Mouse (Mus musculus): ENCODE data around the gene Setd1a. TPM values are rescaled to one million over a fixed set of nuclear protein-coding genes. Genes with fewer than 3 reads are reported as not detected.

Gene Setd1a
- total and polyA plus RNA-seq, 2 experiments from 2014 or later, result 16.0 to 17.8 TPM

DNA sequence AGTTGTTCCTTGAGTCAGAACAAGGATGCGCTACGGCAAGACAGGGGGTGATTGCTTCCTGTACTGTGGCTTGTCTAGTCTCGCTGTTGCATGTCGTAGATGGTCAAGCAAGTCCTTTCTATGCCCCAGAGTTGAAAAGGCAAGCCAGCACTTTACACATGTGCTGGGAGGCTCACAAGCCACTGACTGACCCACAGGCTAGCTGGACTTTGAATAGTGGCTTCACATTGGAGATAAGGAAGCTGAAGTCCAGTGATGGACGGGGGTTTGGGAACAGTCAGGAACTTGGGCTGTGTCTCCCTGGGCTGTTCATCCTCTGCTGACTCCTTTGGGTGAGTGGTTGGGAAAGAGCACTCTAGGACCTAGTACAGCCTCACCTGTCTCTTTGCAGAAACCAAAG is 24.9 kb upstream of the Setd1a start:
- 90% methylated on average over 5 of the region's 5 CpGs for WGBS
- TF ChIP-seq CTCF (IDR thresholded peaks at IDR 0.05; ENCODE audit: low read depth), result no peak
- Histone ChIP-seq H3K9ac (replicated peaks; ENCODE audit: low read length) (no peak overlapping the region), H3K36me3 (ENCODE audit: insufficient read depth, low read length) (peaks cover 62% of the 10 kb centered on the region), H3K27me3 (ENCODE audit: insufficient read depth, low read length) (no peaks in the 10 kb centered on the region), H3K4me1 (ENCODE audit: insufficient read depth, low read length) (no peaks in the 10 kb centered on the region), H3K27ac (no peak overlapping the region), H3K4me3 (ENCODE audit: low read length) (no peak overlapping the region), H3K4me2 (ENCODE audit: low read depth, low read length) (no peak overlapping the region), H3K9me3 (ENCODE audit: low read length) (no peaks in the 10 kb centered on the region)
- DNase-seq (ENCODE audit: low spot score) (no peak), ATAC-seq (no peak)

DNA sequence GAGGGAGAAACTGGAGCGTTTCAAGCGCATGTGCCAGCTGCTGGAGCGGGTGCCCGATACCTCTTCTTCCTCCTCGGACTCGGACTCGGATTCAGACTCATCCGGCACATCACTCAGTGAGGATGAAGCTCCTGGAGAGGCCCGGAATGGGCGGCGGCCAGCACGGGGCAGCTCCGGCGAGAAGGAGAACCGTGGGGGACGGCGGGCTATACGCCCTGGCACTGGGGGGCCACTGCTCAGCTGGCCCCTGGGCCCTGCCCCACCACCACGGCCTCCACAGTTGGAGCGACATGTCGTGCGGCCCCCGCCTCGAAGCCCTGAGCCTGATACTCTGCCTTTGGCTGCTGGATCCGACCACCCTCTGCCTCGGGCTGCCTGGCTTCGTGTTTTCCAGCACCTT is 24.4 kb upstream of the Setd1a start:
- no peak overlapping the region for H3K9ac ChIP-seq (replicated peaks; ENCODE audit: low read length)
- ATAC-seq, result no peak
- 93% methylated on average over 27 of the region's 27 CpGs for WGBS

DNA sequence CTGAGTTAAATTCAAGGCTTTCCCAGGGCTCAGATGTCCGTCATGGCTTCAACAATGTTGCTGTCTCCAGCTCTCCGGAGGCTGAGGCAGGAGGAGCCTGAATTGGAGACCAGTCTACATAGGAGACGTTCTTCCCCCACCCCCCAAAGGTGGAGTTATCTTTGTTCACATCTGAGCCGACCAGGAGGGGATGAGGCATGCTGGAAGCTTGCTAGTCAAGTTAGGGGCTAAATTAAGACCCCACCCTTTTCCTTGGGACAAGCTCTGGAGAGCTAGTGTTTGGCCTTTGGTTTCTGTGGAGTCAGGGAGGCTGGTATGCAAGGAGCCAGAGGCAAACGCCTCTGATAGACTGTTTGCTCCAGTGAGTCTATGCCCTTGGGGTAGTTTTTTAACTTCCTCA is 23.3 kb upstream of the Setd1a start:
- no peaks in the 10 kb centered on the region for H3K4me1 ChIP-seq (ENCODE audit: insufficient read depth, low read length)
- peaks cover 62% of the 10 kb centered on the region for H3K36me3 ChIP-seq (ENCODE audit: insufficient read depth, low read length)
- H3K27me3 ChIP-seq (ENCODE audit: insufficient read depth, low read length), result no peaks in the 10 kb centered on the region
- H3K4me3 ChIP-seq (ENCODE audit: low read length), result no peak overlapping the region
- ATAC-seq (no peak), DNase-seq (ENCODE audit: low spot score) (no peak)
- 75% methylated on average over 5 of the region's 5 CpGs for WGBS
- no peak overlapping the region for H3K27ac ChIP-seq
- no peak overlapping the region for H3K4me2 ChIP-seq (ENCODE audit: low read depth, low read length)
- H3K9me3 ChIP-seq (ENCODE audit: low read length), result no peaks in the 10 kb centered on the region
- no peak overlapping the region for H3K9ac ChIP-seq (replicated peaks; ENCODE audit: low read length)
- TF ChIP-seq CTCF (IDR thresholded peaks at IDR 0.05; ENCODE audit: low read depth), result no peak

More for the DNA sequence above, 24.4 kb upstream of the Setd1a start:
- Histone ChIP-seq H3K4me3 (ENCODE audit: low read length) (no peak overlapping the region), H3K27ac (no peak overlapping the region), H3K4me2 (ENCODE audit: low read depth, low read length) (no peak overlapping the region), H3K4me1 (ENCODE audit: insufficient read depth, low read length) (no peaks in the 10 kb centered on the region), H3K36me3 (ENCODE audit: insufficient read depth, low read length) (peaks cover 62% of the 10 kb centered on the region), H3K9me3 (ENCODE audit: low read length) (no peaks in the 10 kb centered on the region), H3K27me3 (ENCODE audit: insufficient read depth, low read length) (no peaks in the 10 kb centered on the region)
- TF ChIP-seq CTCF (IDR thresholded peaks at IDR 0.05; ENCODE audit: low read depth), result no peak
- DNase-seq (ENCODE audit: low spot score), result no peak

DNA sequence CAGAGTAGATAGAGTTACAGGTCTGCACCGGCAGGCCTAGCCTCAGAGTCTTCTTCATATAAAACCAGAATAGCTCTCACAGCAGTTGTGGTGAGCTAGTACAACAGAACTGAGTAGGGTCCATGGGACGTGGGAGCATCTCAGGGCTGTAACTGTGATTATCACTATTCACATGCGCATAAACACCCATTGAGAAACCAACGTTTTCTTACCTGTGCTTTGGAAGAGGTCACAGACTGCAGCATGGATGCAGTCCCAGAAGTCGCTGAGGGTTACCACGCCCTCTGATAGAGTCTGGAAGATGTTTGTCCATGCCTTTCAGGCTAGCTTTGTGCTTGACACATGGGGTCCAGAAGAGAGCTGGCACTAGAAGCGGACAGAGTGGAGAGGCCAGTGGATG is 22.7 kb upstream of the Setd1a start:
- H3K27ac ChIP-seq, result no peak overlapping the region
- no peaks in the 10 kb centered on the region for H3K4me1 ChIP-seq (ENCODE audit: insufficient read depth, low read length)
- ATAC-seq (no peak), DNase-seq (ENCODE audit: low spot score) (no peak)
- H3K9ac ChIP-seq (replicated peaks; ENCODE audit: low read length), result no peak overlapping the region
- H3K4me2 ChIP-seq (ENCODE audit: low read depth, low read length), result no peak overlapping the region
- H3K36me3 ChIP-seq (ENCODE audit: insufficient read depth, low read length), result peaks cover 62% of the 10 kb centered on the region
- 92% methylated on average over 7 of the region's 7 CpGs for WGBS
- H3K9me3 ChIP-seq (ENCODE audit: low read length), result no peaks in the 10 kb centered on the region
- H3K4me3 ChIP-seq (ENCODE audit: low read length), result no peak overlapping the region
- H3K27me3 ChIP-seq (ENCODE audit: insufficient read depth, low read length), result no peaks in the 10 kb centered on the region
- no peak for TF ChIP-seq CTCF (IDR thresholded peaks at IDR 0.05; ENCODE audit: low read depth)

DNA sequence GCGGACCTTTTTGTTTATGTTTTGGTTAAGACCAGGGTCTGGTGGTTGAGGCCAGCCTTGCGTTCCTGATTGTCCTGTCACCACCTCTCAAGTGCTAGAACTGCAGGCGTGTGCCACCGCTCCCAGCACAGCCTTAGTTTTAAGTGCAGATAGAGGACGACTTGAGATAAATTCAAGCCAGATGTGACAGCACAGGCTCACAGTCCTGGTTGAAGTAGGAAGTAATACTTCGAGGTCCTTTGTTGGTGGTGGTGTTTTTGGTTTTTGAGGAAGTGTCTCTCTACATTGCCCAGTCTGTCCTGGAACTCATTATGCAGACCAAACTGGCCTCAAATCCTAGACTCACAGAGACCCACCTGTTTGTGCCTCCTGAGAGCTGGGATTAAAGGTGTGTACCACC is 16.8 kb upstream of the Setd1a start:
- Histone ChIP-seq H3K9me3 (ENCODE audit: low read length) (no peaks in the 10 kb centered on the region), H3K4me2 (ENCODE audit: low read depth, low read length) (no peak overlapping the region), H3K9ac (replicated peaks; ENCODE audit: low read length) (no peak overlapping the region), H3K4me3 (ENCODE audit: low read length) (no peak overlapping the region), H3K36me3 (ENCODE audit: insufficient read depth, low read length) (peaks cover 20% of the 10 kb centered on the region; the same call in 1 of the 2 replicates), H3K27ac (no peak overlapping the region), H3K4me1 (ENCODE audit: insufficient read depth, low read length) (no peaks in the 10 kb centered on the region), H3K27me3 (ENCODE audit: insufficient read depth, low read length) (no peaks in the 10 kb centered on the region)
- ATAC-seq (no peak), DNase-seq (ENCODE audit: low spot score) (no peak)
- TF ChIP-seq CTCF (IDR thresholded peaks at IDR 0.05; ENCODE audit: low read depth), result no peak
- 81% methylated on average over 6 of the region's 6 CpGs for WGBS

DNA sequence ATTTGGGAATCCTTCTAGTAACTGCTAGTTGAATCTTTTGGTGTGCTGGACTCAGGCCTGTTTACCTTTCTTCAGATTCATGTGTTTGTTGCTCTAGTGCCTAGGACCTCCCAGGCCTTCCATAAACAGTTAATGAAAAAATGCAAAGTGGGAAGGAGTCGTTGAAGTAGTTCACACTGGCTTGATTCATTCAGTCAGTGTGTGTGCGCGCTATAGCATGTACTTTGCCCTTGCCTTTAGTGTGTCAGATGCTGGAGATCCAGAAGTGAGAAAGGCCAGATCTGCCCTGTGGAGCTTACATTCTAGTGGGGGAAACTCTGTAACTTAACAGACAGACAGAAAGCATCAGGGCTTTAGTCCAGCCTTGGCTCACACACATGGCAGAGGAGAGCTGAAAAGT is 16.0 kb upstream of the Setd1a start:
- Histone ChIP-seq H3K4me1 (ENCODE audit: insufficient read depth, low read length) (no peaks in the 10 kb centered on the region), H3K36me3 (ENCODE audit: insufficient read depth, low read length) (peaks cover 19% of the 10 kb centered on the region; the same call in 1 of the 2 replicates), H3K4me3 (ENCODE audit: low read length) (no peak overlapping the region), H3K4me2 (ENCODE audit: low read depth, low read length) (no peak overlapping the region), H3K9ac (replicated peaks; ENCODE audit: low read length) (no peak overlapping the region), H3K27me3 (ENCODE audit: insufficient read depth, low read length) (no peaks in the 10 kb centered on the region), H3K27ac (no peak overlapping the region), H3K9me3 (ENCODE audit: low read length) (no peaks in the 10 kb centered on the region)
- ATAC-seq, result no peak
- DNase-seq (ENCODE audit: low spot score), result no peak
- 84% methylated on average over 3 of the region's 3 CpGs for WGBS
- no peak for TF ChIP-seq CTCF (IDR thresholded peaks at IDR 0.05; ENCODE audit: low read depth)

DNA sequence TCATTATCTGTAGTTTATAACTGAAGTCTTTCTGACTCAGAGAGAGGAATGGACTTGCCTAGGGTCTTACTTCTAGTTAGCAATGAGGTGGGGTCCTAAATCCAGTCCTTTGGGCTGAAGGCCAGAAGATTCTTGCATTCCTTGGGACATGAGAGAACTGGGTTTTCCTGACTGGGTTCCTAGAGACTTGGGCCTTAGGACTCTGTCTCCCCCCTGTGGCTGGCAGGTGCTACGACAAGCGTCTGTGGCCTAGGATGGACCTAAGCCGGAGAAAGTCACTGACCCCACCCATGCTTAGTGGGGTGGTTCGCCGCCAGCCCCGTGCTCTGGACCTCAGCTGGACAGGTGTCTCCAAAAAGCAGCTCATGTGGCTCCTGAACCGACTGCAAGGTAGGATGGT is 15.4 kb upstream of the Setd1a start:
- Histone ChIP-seq H3K4me1 (ENCODE audit: insufficient read depth, low read length) (no peaks in the 10 kb centered on the region), H3K4me2 (ENCODE audit: low read depth, low read length) (no peak overlapping the region), H3K36me3 (ENCODE audit: insufficient read depth, low read length) (peaks cover 24% of the 10 kb centered on the region; the same call in 1 of the 2 replicates), H3K27ac (no peak overlapping the region), H3K27me3 (ENCODE audit: insufficient read depth, low read length) (no peaks in the 10 kb centered on the region), H3K9ac (replicated peaks; ENCODE audit: low read length) (no peak overlapping the region), H3K9me3 (ENCODE audit: low read length) (no peaks in the 10 kb centered on the region), H3K4me3 (ENCODE audit: low read length) (no peak overlapping the region)
- TF ChIP-seq CTCF (IDR thresholded peaks at IDR 0.05; ENCODE audit: low read depth), result peak; percentile 87
- DNase-seq (ENCODE audit: low spot score), result peak; percentile 74
- 38% methylated on average over 7 of the region's 7 CpGs for WGBS
- no peak for ATAC-seq
